Comparison of ENCODE assay signal across 22 mouse cellular contexts in genomic region chr8:83767442-83767841, GRCm38 (mm10). TPM values are rescaled to one million over a fixed set of nuclear protein-coding genes. Genes with fewer than 3 reads are reported as not detected.
DNase-seq lines count a peak whose midpoint lies in the region; ATAC-seq and TF ChIP-seq lines count a peak whose summit lies in the region.
"Had no signal": no experiment of that assay in that cellular context is flagged by ENCODE, and none has a peak within 500 bp of the region (broad histone marks: within the 10 kb centered on the region; RNA-seq: fewer than 3 reads in every experiment).

No protein-coding gene starts in this region.

- no peak for TF ChIP-seq EP300 in lung, postnatal 0 days (IDR thresholded peaks at IDR 0.05)

- no peaks in the 10 kb centered on the region for H3K9me3 ChIP-seq in lung, embryonic 15.5 days
- no peaks in the 10 kb centered on the region for H3K9me3 ChIP-seq in lung, postnatal 0 days (ENCODE audit: low read length)
- H3K9me3 ChIP-seq: hindbrain, embryonic 13.5 days had no signal

- H3K27ac ChIP-seq in lung, embryonic 15.5 days: peak overlapping the region; percentile 70; the same call in 1 of the 2 replicates
- no peak overlapping the region for H3K27ac ChIP-seq in lung, postnatal 0 days (ENCODE audit: low read length)
- H3K27ac ChIP-seq: embryonic facial prominence, embryonic 10.5 days; forebrain, embryonic 13.5 days; gastrocnemius, adult 2 months; heart, embryonic 13.5 days; hindbrain, embryonic 13.5 days; hindbrain, postnatal 0 days had no signal

- no peak overlapping the region for H3K9ac ChIP-seq in lung, embryonic 15.5 days
- H3K9ac ChIP-seq in lung, postnatal 0 days (replicated peaks; ENCODE audit: low read depth): no peak overlapping the region
- H3K9ac ChIP-seq: forebrain, embryonic 13.5 days; forebrain, postnatal 0 days; heart, embryonic 13.5 days; hindbrain, embryonic 13.5 days had no signal

- H3K4me2 ChIP-seq in lung, embryonic 15.5 days: no peak overlapping the region
- no peak overlapping the region for H3K4me2 ChIP-seq in lung, postnatal 0 days (replicated peaks; ENCODE audit: low read depth, low read length)
- H3K4me2 ChIP-seq in myocyte (ENCODE audit: low read depth): no peak overlapping the region
- H3K4me2 ChIP-seq: forebrain, embryonic 13.5 days; heart, embryonic 13.5 days; hindbrain, embryonic 13.5 days had no signal

- ATAC-seq in lung, embryonic 15.5 days (ENCODE audit: borderline replicate concordance, extremely low read depth, low FRiP score, low TSS enrichment): no peak
- ATAC-seq in lung, postnatal 0 days: no peak
- ATAC-seq in hematopoietic stem cell, adult 5-6 weeks (replicated peaks in 1 of 2; ENCODE audit: insufficient read depth in 1 of 2, low FRiP score in 2 of 2, low TSS enrichment in 1 of 2, low read depth in 1 of 2, poor library complexity in 2 of 2, severe bottlenecking in 2 of 2): peak; percentile 51 to 75
- ATAC-seq: forebrain, embryonic 13.5 days; forebrain, postnatal 0 days; hindbrain, postnatal 0 days had no signal

- 80% methylated on average over 4 of the region's 4 CpGs for WGBS in lung, embryonic 15.5 days
- WGBS in lung, postnatal 0 days: 77% methylated on average over 4 of the region's 4 CpGs

- H3K4me3 ChIP-seq in lung, embryonic 15.5 days: no peak overlapping the region
- no peak overlapping the region for H3K4me3 ChIP-seq in lung, postnatal 0 days (ENCODE audit: low read depth, low read length)
- H3K4me3 ChIP-seq in myocyte: no peak overlapping the region
- H3K4me3 ChIP-seq: embryonic facial prominence, embryonic 10.5 days; forebrain, embryonic 13.5 days; gastrocnemius, adult 2 months; heart, embryonic 13.5 days; hindbrain, embryonic 13.5 days had no signal

- TF ChIP-seq CTCF in lung, postnatal 0 days (IDR thresholded peaks at IDR 0.05): no peak

- no peaks in the 10 kb centered on the region for H3K27me3 ChIP-seq in lung, embryonic 15.5 days
- H3K27me3 ChIP-seq in lung, postnatal 0 days (replicated peaks; ENCODE audit: insufficient read depth, low read length): no peaks in the 10 kb centered on the region
- H3K27me3 ChIP-seq in myocyte (ENCODE audit: control insufficient read depth, insufficient read depth, insufficient read length): peaks cover 3% of the 10 kb centered on the region
- H3K27me3 ChIP-seq: CH12.LX; forebrain, embryonic 13.5 days had no signal

- DNase-seq in lung, postnatal 0 days (ENCODE audit: low spot score): no peak
- DNase-seq in thymus, postnatal 25 days: no peak
- no peak for DNase-seq in gastrocnemius, adult 18-20 months (ENCODE audit: low spot score)
- no peak for DNase-seq in neural tube, embryonic 10.5 days (ENCODE audit: extremely low spot score, low spot score)
- DNase-seq: adrenal gland, adult 2 months; adrenal gland, postnatal 25 days; cerebellum, adult 18-20 months; cerebellum, adult 9-11 months; cerebellum, postnatal 36 days; forebrain, postnatal 0 days; gastrocnemius, adult 2 months; gastrocnemius, postnatal 25 days; heart, postnatal 36 days had no signal

- H3K4me1 ChIP-seq in lung, embryonic 15.5 days: peaks cover 10% of the 10 kb centered on the region
- peaks cover 1% of the 10 kb centered on the region; the same call in 1 of the 2 replicates for H3K4me1 ChIP-seq in lung, postnatal 0 days (ENCODE audit: insufficient read depth, low read depth, low read length)

- TF ChIP-seq POLR2A in myocyte (IDR thresholded peaks at IDR 0.05; ENCODE audit: insufficient read length, low read depth): no peak

- no peaks in the 10 kb centered on the region for H3K36me3 ChIP-seq in lung, embryonic 15.5 days
- no peaks in the 10 kb centered on the region for H3K36me3 ChIP-seq in lung, postnatal 0 days (ENCODE audit: insufficient read depth, low read length)
- H3K36me3 ChIP-seq in myocyte (ENCODE audit: control insufficient read depth, insufficient read depth): no peaks in the 10 kb centered on the region
- H3K36me3 ChIP-seq: embryonic facial prominence, embryonic 10.5 days; heart, embryonic 13.5 days; hindbrain, embryonic 13.5 days had no signal

- no peaks in the 10 kb centered on the region for H3K79me2 ChIP-seq in myocyte (ENCODE audit: control insufficient read depth, insufficient read depth)

- H3ac ChIP-seq in myocyte (ENCODE audit: control insufficient read depth, insufficient read length): no peak overlapping the region

TF ChIP-seq in myocyte, 11 proteins besides CTCF, POLR2A, EP300 and RAD21:
- TF ChIP-seq SRF (IDR thresholded peaks at IDR 0.05; ENCODE audit: control insufficient read depth, insufficient read length, low read depth): no peak
- TF ChIP-seq MAX (IDR thresholded peaks at IDR 0.05; ENCODE audit: low read depth): no peak
- peak; percentile 33 to 85 (median 59) for TF ChIP-seq MYOG (IDR thresholded peaks at IDR 0.05; ENCODE audit: control insufficient read depth in 1 of 3, insufficient read depth in 1 of 3, insufficient read length in 2 of 3, low read depth in 2 of 3)
- no peak for TF ChIP-seq USF1 (IDR thresholded peaks at IDR 0.05; ENCODE audit: low read depth)
- peak in 2 of 3 experiments; percentile 65 to 71 for TF ChIP-seq MYOD1 (IDR thresholded peaks at IDR 0.05; ENCODE audit: control insufficient read depth in 1 of 3, insufficient read length in 2 of 3, low read depth in 2 of 3)
- TF ChIP-seq REST (IDR thresholded peaks at IDR 0.05; ENCODE audit: insufficient read depth, insufficient read length): no peak
- no peak for TF ChIP-seq E2F4 (IDR thresholded peaks at IDR 0.05; ENCODE audit: insufficient read depth)
- TF ChIP-seq POLR2AphosphoS2 (IDR thresholded peaks at IDR 0.05; ENCODE audit: insufficient read length, low read depth): no peak
- TF ChIP-seq TCF3 (IDR thresholded peaks at IDR 0.05; ENCODE audit: insufficient read length, low read depth): peak; percentile 52
- TF ChIP-seq CEBPB (IDR thresholded peaks at IDR 0.05; ENCODE audit: insufficient read depth, poor library complexity, severe bottlenecking): no peak
- TF ChIP-seq TCF12 (IDR thresholded peaks at IDR 0.05; ENCODE audit: insufficient read depth, poor library complexity, severe bottlenecking): no peak

RNA-seq across cellular contexts. Expression of gene Adgre5, which starts 26.3 kb away (rescaled TPM):
- polyA plus RNA-seq in lung, embryonic 15.5 days (2015; fragmentation: Nextera tagmentation; extraction: Ambion mirVana): 56.7 and 64.0 TPM in 2 replicates
- polyA plus RNA-seq in lung, postnatal 0 days (2015; fragmentation: Nextera tagmentation; extraction: Ambion mirVana): 145 and 146 TPM in 2 replicates
- total RNA-seq in hematopoietic stem cell, adult 5-6 weeks (2017): 23.2 and 24.9 TPM in 2 replicates
- polyA plus RNA-seq in myocyte (2012; fragmentation: generic; extraction: Trizol): 137 TPM
- 10 to 100 TPM; 16.9 to 22.9 TPM for total RNA-seq in gastrocnemius, adult 18-20 months (2021)

RNA-seq across cellular contexts. Expression of gene Ddx39, which starts 52.5 kb away (rescaled TPM):
- 186 and 187 TPM in 2 replicates for polyA plus RNA-seq in lung, embryonic 15.5 days (2015; fragmentation: Nextera tagmentation; extraction: Ambion mirVana)
- polyA plus RNA-seq in lung, postnatal 0 days (2015; fragmentation: Nextera tagmentation; extraction: Ambion mirVana): 51.0 and 53.9 TPM in 2 replicates
- total RNA-seq in hematopoietic stem cell, adult 5-6 weeks (2017): 61.0 and 66.9 TPM in 2 replicates
- polyA plus RNA-seq in myocyte (2012; fragmentation: generic; extraction: Trizol): 113 TPM
- 10 to 100 TPM; 10.0 to 11.1 TPM for total RNA-seq in gastrocnemius, adult 18-20 months (2021)

Comparison
In these comparisons a context has a peak if more than half of its experiments do, and no peak if none do; other contexts are left out.
1. ATAC-seq: peak in hematopoietic stem cell, adult 5-6 weeks (2 of 2); none in lung, embryonic 15.5 days (single experiment) and lung, postnatal 0 days (single experiment).